Mouse (Mus musculus) adrenal gland (tissue): ENCODE data around the gene Ccl25.
"Not testable (repeated sequence)": the region's sequence is repeated elsewhere in the genome, so short reads cannot be mapped to it uniquely, and the experiment has no call there.

Source experiments
- intact Hi-C: fragments of 180-260 bp; cut with DNase I; formaldehyde crosslinking; loops from one replicate; pipeline ENCODE4 v1.15.1; 2025

Ccl25 gene

GRCm38 (mm10) chr8:4333966-4334365, 9.0 kb downstream of the Ccl25 start:
- intact Hi-C loops = no loop called here

- intact Hi-C loops = no loop called here
Observed at GRCm38 (mm10) chr8:4335678-4336077, 10.7 kb downstream of the Ccl25 start.

GRCm38 (mm10) chr8:4340207-4340606, 15.2 kb downstream of the Ccl25 start:
- intact Hi-C loops = no loop called here

DNA sequence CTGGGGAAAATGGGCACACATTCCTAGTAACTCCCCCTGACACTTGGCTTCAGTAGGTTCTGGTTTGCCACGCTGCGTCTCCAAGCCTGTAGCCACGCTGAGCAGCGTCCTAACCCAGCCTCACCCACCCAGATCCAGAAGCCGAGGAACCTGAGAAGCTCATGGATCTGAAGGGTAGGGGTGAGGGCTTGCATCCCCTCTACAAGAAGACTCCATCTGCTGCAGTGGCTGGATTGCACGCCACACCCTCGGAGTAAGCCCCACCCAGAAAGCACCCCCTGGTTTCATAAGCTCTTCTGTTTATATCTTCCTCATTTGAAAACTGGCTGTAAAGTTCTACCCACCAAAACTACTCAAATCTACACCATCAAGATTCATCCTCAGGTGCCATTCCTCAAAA, 22.7 kb downstream of the Ccl25 start:
- intact Hi-C loops = no loop called here

DNA sequence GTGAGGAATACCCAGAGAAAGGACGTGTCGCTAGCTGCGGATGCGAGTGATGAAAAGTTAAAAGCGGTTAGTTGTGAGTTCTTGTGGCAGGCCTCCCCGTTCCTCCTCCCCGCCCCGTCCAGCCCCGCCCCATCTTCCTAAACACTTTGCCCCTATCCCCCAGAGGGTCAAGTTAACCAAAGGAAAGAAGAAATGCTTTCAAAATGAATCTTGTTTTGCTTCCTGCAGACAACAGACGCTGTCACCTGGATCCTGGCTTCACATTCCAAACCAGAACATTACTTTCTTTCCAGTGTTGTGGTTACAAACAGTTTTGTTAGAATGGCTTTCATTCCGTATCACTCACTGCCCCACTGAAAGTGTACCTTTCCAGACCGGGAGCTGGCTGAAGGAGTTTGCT, 23.3 kb downstream of the Ccl25 start:
- intact Hi-C loops = no loop called here

DNA sequence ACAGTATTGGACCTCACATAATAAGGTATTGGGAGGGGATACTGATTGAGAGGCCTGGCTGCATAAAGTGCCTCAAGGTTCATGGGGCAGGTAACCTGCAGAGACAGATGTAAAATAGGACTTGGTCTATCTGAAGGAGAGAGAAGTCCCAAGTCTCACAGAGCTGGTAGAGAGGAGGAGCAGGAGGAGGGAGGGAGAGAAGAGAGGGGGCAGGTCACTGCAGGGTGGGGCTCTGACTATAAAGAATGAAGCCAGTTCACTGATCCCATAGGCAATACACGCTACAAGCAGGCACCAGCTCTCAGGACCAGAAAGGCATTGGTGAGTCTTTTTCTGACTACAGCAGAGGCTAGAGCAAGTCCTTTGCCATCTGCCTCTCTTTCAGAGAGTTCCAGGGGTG, 24.3 kb downstream of the Ccl25 start:
- intact Hi-C loops = no loop called here

DNA sequence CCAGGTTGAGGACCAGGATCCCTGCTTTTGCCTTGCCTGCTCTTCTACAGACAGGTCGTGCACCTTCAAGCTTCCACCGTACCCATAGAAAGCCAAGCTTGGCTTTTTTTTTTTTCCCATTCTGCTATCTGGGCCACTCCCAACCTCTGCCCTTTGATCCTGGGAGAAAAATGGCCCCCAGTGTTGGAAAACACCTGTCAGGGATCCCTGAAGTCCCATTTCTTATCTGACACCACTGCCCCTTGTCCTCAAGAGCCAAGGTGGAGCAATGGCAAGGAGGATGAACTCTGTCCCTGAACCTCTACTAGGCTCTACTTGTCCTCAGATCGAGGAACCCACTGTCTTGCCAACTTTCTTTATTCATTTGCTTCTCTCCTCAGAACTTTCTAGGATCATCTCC, 25.6 kb downstream of the Ccl25 start:
- intact Hi-C loops = no loop called here

DNA sequence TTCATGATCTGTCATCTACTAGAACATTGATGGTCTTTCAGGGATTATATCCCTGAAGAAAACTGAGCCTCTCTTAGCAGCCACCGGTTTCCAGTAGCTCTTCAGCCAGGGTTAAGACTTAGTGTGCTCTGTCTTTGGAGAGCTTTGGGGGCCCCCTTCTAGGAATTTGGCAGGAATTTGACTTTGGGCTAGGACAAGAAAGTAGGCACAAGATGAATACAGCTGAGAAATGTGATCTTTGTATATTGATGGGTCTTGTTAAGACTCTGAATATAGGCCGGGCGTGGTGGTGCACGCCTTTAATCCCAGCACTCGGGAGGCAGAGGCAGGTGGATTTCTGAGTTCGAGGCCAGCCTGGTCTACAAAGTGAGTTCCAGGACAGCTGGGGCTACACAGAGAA, 27.6 kb downstream of the Ccl25 start:
- intact Hi-C loops = not testable (repeated sequence)

GRCm38 (mm10) chr8:4353741-4354140, 28.7 kb downstream of the Ccl25 start:
- intact Hi-C loops = no loop called here

- intact Hi-C loops = no loop called here
Observed at GRCm38 (mm10) chr8:4354516-4354915, 29.5 kb downstream of the Ccl25 start.

DNA sequence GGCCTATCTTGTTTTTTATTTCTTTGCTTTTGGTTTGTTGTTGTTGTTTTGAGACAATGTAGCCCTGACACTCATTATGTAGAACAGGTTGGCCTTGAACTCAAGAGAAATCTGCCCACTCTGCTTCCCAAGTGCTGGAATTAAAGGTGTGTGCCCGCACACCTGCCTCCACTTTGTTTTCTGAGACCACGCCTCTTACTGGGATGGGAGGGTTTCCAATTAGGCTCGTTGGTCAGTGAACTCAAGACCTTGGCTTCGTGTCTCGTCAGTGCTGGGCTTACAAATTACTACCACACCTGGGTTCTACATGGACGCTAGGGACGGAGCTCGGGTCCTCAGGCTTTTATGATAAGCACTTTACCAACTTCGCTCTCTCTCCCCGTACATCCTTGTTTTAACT, 30.4 kb downstream of the Ccl25 start:
- intact Hi-C loops = no loop called here

DNA sequence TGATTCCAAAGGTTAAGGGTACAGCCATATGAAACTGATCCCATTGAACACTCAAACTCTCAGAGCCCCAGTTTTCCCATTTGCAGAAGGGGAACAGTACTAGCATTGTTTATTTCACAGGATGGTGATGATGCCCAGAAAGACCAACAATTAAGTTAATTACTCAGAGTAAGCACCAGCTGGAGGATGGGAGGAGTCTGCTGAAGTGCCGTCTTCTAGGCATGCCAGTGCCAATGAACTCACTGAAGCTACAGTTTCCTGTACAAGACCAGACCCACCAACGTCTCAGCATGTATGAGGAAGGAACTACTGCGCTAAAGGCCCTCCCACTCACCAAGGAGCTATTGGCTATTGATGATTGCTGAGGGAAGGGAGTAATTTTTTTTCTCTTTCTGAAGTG, 34.4 kb downstream of the Ccl25 start:
- intact Hi-C loops = no loop called here

DNA sequence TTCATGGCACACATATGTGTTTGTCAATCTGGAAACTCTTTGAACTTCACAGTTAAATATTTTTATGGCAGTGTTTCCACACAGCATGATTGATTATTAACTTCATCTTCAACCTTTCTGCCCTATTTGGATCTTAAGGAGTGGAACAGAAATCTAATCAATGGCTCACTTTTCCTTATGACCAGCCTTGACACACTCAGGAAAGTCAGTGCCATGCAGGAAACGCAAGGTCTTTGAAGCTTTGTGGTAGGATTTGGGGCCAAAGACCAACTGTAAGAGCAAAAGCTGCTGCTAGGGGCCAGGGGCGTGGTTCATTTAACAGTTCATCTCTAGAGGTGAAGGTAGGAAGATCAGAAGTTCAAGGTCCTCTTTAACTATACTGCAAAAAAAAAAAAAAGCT, 35.9 kb downstream of the Ccl25 start:
- intact Hi-C loops = no loop called here

DNA sequence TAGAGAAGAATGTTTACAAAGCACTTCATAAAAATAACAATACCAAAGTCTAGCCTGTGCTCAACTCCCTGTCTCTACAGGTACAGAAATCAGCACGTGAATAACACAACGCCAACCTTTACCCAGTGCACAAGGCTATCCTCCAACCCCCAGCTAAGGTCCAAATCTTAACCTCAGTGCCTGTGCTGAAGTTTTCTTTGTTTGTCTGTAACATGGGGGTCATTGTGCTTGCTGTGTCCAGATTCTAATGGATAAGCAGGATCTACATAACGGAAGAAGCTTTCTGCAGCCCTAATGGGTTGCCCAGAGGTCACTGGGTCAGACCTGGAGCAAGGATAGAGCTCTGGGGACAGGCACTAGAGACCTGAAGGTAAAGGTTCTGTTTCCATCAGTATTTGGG, 41.2 kb downstream of the Ccl25 start:
- intact Hi-C loops = no loop called here

DNA sequence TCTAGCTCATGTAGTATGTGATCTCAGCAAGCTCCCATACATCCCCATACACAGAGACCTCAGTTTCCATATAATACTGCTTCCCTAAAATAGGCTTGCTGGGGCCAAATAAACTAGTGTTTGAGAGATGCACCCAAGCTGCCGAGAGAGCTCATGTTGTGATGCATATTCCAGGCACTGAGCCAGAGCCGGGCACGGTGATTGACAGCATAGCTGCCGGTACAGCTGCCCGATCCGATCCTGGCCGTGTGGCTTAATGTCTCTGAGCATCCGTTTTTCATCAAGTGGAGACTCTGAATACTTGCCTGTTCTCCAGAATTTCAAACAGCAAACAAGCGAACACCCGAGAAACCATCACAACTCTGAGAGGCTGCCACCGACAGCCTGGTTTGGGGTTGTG, 42.8 kb downstream of the Ccl25 start:
- intact Hi-C loops = no loop called here

- intact Hi-C loops = no loop called here
Observed at GRCm38 (mm10) chr8:4368470-4368869, 43.5 kb downstream of the Ccl25 start.

- intact Hi-C loops = loop anchor here (5.0 kb wide), 1 partner anchor 228 kb away; no protein-coding TSS in a partner anchor
Observed at GRCm38 (mm10) chr8:4370078-4370477, 45.1 kb downstream of the Ccl25 start.

GRCm38 (mm10) chr8:4372657-4373056, 47.6 kb downstream of the Ccl25 start:
- intact Hi-C loops = loop anchor here (5.0 kb wide), 1 partner anchor 230 kb away; no protein-coding TSS in a partner anchor

GRCm38 (mm10) chr8:4401442-4401841, 76.4 kb downstream of the Ccl25 start:
- intact Hi-C loops = no loop called here

DNA sequence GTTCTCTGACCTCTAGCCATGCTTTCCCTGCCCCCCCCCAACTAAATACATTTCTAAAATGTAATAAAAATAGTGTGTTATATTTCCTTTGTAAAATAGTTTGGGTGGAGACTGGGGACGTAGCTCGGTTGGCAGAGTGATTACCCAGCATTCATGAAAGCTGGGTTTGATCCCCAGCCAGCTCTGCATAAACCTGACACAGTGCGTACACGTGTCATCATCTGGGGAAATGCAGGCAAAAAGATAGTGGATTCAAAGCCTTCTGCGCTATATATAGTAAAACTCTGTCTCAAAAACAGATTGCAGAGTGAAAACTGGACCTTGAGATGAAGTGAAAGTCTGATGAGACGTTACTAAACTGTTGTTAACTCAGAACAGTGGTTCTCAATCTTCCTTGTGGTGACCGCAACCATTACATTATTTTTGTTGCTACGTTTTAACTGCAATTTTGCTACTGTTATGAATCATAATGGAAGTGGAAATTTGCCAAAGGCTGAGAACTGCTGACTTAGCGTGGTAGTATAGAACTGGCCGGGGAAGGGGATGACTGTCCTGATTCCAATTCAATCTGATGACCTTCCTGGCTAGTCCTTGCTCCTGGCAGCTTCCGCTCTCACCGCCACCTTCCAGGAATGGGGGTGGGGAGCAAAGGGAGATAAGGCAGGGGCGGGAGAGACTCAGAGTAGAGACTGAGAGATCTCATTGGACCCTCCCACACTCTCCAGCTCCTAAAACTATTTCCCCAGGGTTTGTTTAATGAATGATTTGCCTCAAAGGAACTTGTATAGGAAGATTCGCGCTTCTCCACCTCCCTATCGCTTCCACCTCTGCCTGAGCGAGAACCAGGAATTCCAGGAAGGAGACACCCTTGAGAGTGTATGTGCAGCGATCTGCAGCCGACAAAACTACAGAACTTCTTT, 79.2 kb downstream of the Ccl25 start:
- intact Hi-C loops = no loop called here

GRCm38 (mm10) chr8:4404880-4405261, 79.9 kb downstream of the Ccl25 start:
- intact Hi-C loops = no loop called here

DNA sequence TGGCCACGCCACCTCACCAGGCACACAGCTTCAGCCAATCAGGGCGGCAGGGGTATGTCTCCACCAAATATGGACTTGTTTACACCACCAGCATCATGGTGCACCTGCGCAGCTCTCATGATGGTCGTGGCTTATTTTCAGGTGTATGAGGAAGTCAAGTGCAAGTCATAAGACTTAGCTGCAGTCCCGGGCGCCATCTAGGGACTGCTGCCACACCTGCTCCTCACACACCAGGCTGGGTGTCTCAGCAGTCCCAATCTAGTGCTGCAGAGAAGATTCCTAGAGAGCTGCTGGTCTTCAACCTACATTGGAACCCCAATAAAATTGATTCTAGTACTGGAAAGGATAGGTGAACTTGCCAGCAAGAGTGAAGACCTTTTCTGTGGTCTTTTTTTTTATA, 83.4 kb downstream of the Ccl25 start:
- intact Hi-C loops = not testable (repeated sequence)
